Mouse (Mus musculus) neural tube, embryonic 13.5 days (tissue): Measurements from ENCODE around the gene Adgrg5. TPM values are rescaled to one million over a fixed set of nuclear protein-coding genes. Genes with fewer than 3 reads are reported as not detected.

ENCODE experiments used
- ATAC-seq: fragments of 200-750 bp; cut with Nextera tagmentation; 2 replicates; pipeline ENCODE4 v1.8.0; 2017; ENCODE audit warnings: low read depth, mild to moderate bottlenecking, moderate TSS enrichment, moderate library complexity
- H3K27ac ChIP-seq: fragments of 300-500 bp; sonication (generic); replicated peaks from 2 replicates; pipeline ENCODE4 v1.5.1; 2015; ENCODE audit warnings: moderate library complexity, mild to moderate bottlenecking, inconsistent platforms
- H3K27me3 ChIP-seq: fragments of 300-500 bp; sonication (generic); 2 replicates; pipeline ENCODE4 v1.6.1; 2015; ENCODE audit warnings: mild to moderate bottlenecking, inconsistent platforms
- H3K36me3 ChIP-seq: fragments of 300-500 bp; sonication (generic); 2 replicates; pipeline ENCODE4 v1.6.1; 2015; ENCODE audit warnings: mild to moderate bottlenecking, inconsistent platforms
- H3K4me1 ChIP-seq: fragments of 300-500 bp; sonication (generic); replicated peaks from 2 replicates; pipeline ENCODE4 v1.6.1; 2015; ENCODE audit warnings: inconsistent platforms
- H3K4me2 ChIP-seq: fragments of 300-500 bp; sonication (generic); 2 replicates; pipeline ENCODE4 v1.6.1; 2015; ENCODE audit warnings: inconsistent platforms, mild to moderate bottlenecking, moderate library complexity
- H3K4me3 ChIP-seq: fragments of 300-500 bp; sonication (generic); 2 replicates; pipeline ENCODE4 v1.5.1; 2015; ENCODE audit warnings: mild to moderate bottlenecking, inconsistent platforms
- H3K9ac ChIP-seq: fragments of 300-500 bp; sonication (generic); 2 replicates; pipeline ENCODE4 v1.6.1; 2015; ENCODE audit warnings: moderate library complexity, mild to moderate bottlenecking, inconsistent platforms
- H3K9me3 ChIP-seq: fragments of 300-500 bp; sonication (generic); 2 replicates; pipeline ENCODE4 v1.6.1; 2016; ENCODE audit warnings: inconsistent platforms
- WGBS: fragments of 180-500 bp; shearing (Covaris S2); methylation state at CpG from one replicate; pipeline ENCODE4 v1.1.7; 2015; 5-methylcytosine and 5-hydroxymethylcytosine counted together
- polyA plus RNA-seq: library from polyadenylated mRNA; unstranded; fragments of >200 nt; fragmentation: Nextera tagmentation; extraction: Ambion mirVana; gene quantifications from 2 replicates; pipeline ENCODE4 v1.2.1, GENCODE M21; 2015

Adgrg5 gene
- polyA plus RNA-seq, 1 experiment from 2014 or later: 0.07 TPM

GRCm38 (mm10) chr8:94919256-94919655, 4.2 kb upstream of the Adgrg5 start:
- ATAC-seq: no peak
- peaks cover 31% of the 10 kb centered on the region for H3K27me3 ChIP-seq

GRCm38 (mm10) chr8:94922176-94922575, 1.3 kb upstream of the Adgrg5 start:
- peaks cover 15% of the 10 kb centered on the region for H3K4me1 ChIP-seq
- H3K9me3 ChIP-seq: no peaks in the 10 kb centered on the region
- H3K4me3 ChIP-seq: no peak overlapping the region
- 69% methylated on average over 6 of the region's 6 CpGs for WGBS
- no peaks in the 10 kb centered on the region for H3K36me3 ChIP-seq
- no peak overlapping the region for H3K4me2 ChIP-seq
- no peak overlapping the region for H3K27ac ChIP-seq
- no peak for ATAC-seq
- no peak overlapping the region for H3K9ac ChIP-seq
- H3K27me3 ChIP-seq: peaks cover 16% of the 10 kb centered on the region

More at GRCm38 (mm10) chr8:94919256-94919655, 4.2 kb upstream of the Adgrg5 start:
- Histone ChIP-seq H3K9ac (no peak overlapping the region), H3K4me2 (no peak overlapping the region), H3K27ac (no peak overlapping the region), H3K4me3 (no peak overlapping the region), H3K9me3 (no peaks in the 10 kb centered on the region), H3K36me3 (no peaks in the 10 kb centered on the region), H3K4me1 (peaks cover 39% of the 10 kb centered on the region)

GRCm38 (mm10) chr8:94922602-94923001, 892 bp upstream of the Adgrg5 start:
- H3K9me3 ChIP-seq: no peaks in the 10 kb centered on the region
- WGBS: 33% methylated on average over 8 of the region's 8 CpGs
- no peak for ATAC-seq
- H3K36me3 ChIP-seq: no peaks in the 10 kb centered on the region
- no peak overlapping the region for H3K4me2 ChIP-seq
- H3K9ac ChIP-seq: no peak overlapping the region
- H3K27me3 ChIP-seq: peaks cover 13% of the 10 kb centered on the region
- no peak overlapping the region for H3K4me3 ChIP-seq
- no peak overlapping the region for H3K27ac ChIP-seq
- peaks cover 11% of the 10 kb centered on the region for H3K4me1 ChIP-seq

- H3K4me2 ChIP-seq: no peak overlapping the region
- H3K27me3 ChIP-seq: no peaks in the 10 kb centered on the region
- no peak overlapping the region for H3K27ac ChIP-seq
- 80% methylated on average over 3 of the region's 3 CpGs for WGBS
- no peaks in the 10 kb centered on the region for H3K36me3 ChIP-seq
- H3K9me3 ChIP-seq: no peaks in the 10 kb centered on the region
- no peaks in the 10 kb centered on the region for H3K4me1 ChIP-seq
- H3K4me3 ChIP-seq: no peak overlapping the region
- ATAC-seq: no peak
- H3K9ac ChIP-seq: no peak overlapping the region
These were observed 4.7 kb downstream of the Adgrg5 start for GRCm38 (mm10) chr8:94928227-94928626.

- Histone ChIP-seq H3K4me2 (no peak overlapping the region), H3K4me3 (no peak overlapping the region), H3K36me3 (no peaks in the 10 kb centered on the region), H3K9me3 (no peaks in the 10 kb centered on the region), H3K27ac (no peak overlapping the region), H3K27me3 (0 out of 2 replicates have a peak, but pooled peaks cover 4% of the 10 kb centered on the region), H3K4me1 (no peaks in the 10 kb centered on the region), H3K9ac (no peak overlapping the region)
- 69% methylated on average over 5 of the region's 5 CpGs for WGBS
- ATAC-seq: no peak
These were observed 10.4 kb downstream of the Adgrg5 start for GRCm38 (mm10) chr8:94933918-94934317.

- no peak overlapping the region for H3K9ac ChIP-seq
- WGBS: 80% methylated on average over 3 of the region's 3 CpGs
- H3K27me3 ChIP-seq: 0 out of 2 replicates have a peak, but pooled peaks cover 4% of the 10 kb centered on the region
- H3K27ac ChIP-seq: no peak overlapping the region
- H3K4me1 ChIP-seq: no peaks in the 10 kb centered on the region
- no peak overlapping the region for H3K4me2 ChIP-seq
- H3K9me3 ChIP-seq: no peaks in the 10 kb centered on the region
- no peak overlapping the region for H3K4me3 ChIP-seq
- no peaks in the 10 kb centered on the region for H3K36me3 ChIP-seq
- ATAC-seq: no peak
These were observed 11.7 kb downstream of the Adgrg5 start for GRCm38 (mm10) chr8:94935172-94935571.

GRCm38 (mm10) chr8:94942566-94942965, 19.1 kb downstream of the Adgrg5 start:
- no peak overlapping the region for H3K9ac ChIP-seq
- no peak overlapping the region for H3K4me2 ChIP-seq
- H3K36me3 ChIP-seq: no peaks in the 10 kb centered on the region
- 0 out of 2 replicates have a peak, but pooled peaks cover 12% of the 10 kb centered on the region for H3K27me3 ChIP-seq
- H3K4me1 ChIP-seq: peaks cover 12% of the 10 kb centered on the region
- ATAC-seq: peak; percentile 45; the same call in 1 of the 2 replicates
- H3K27ac ChIP-seq: no peak overlapping the region
- H3K4me3 ChIP-seq: no peak overlapping the region
- H3K9me3 ChIP-seq: no peaks in the 10 kb centered on the region
- 14% methylated on average over 6 of the region's 6 CpGs for WGBS

- no peak for ATAC-seq
These were observed 21.7 kb downstream of the Adgrg5 start for GRCm38 (mm10) chr8:94945185-94945584.

GRCm38 (mm10) chr8:94948421-94948820, 24.9 kb downstream of the Adgrg5 start:
- H3K36me3 ChIP-seq: no peaks in the 10 kb centered on the region
- no peak overlapping the region for H3K4me2 ChIP-seq
- no peak overlapping the region for H3K27ac ChIP-seq
- H3K4me1 ChIP-seq: peaks cover 18% of the 10 kb centered on the region
- no peaks in the 10 kb centered on the region for H3K27me3 ChIP-seq
- ATAC-seq: no peak
- no peak overlapping the region for H3K9ac ChIP-seq
- 82% methylated on average over 4 of the region's 4 CpGs for WGBS
- no peaks in the 10 kb centered on the region for H3K9me3 ChIP-seq
- no peak overlapping the region for H3K4me3 ChIP-seq

More at GRCm38 (mm10) chr8:94945185-94945584, 21.7 kb downstream of the Adgrg5 start:
- H3K9ac ChIP-seq: no peak overlapping the region
- H3K27me3 ChIP-seq: 0 out of 2 replicates have a peak, but pooled peaks cover 12% of the 10 kb centered on the region
- peaks cover 13% of the 10 kb centered on the region for H3K4me1 ChIP-seq
- 61% methylated on average over 6 of the region's 6 CpGs for WGBS
- no peak overlapping the region for H3K4me3 ChIP-seq
- H3K27ac ChIP-seq: no peak overlapping the region
- no peaks in the 10 kb centered on the region for H3K36me3 ChIP-seq
- no peaks in the 10 kb centered on the region for H3K9me3 ChIP-seq
- H3K4me2 ChIP-seq: no peak overlapping the region

- H3K27ac ChIP-seq: no peak overlapping the region
- H3K36me3 ChIP-seq: no peaks in the 10 kb centered on the region
- no peak overlapping the region for H3K4me3 ChIP-seq
- H3K4me1 ChIP-seq: peaks cover 23% of the 10 kb centered on the region
- WGBS: 88% methylated on average over 4 of the region's 4 CpGs
- no peak overlapping the region for H3K9ac ChIP-seq
- ATAC-seq: no peak
- H3K27me3 ChIP-seq: no peaks in the 10 kb centered on the region
- H3K9me3 ChIP-seq: no peaks in the 10 kb centered on the region
- H3K4me2 ChIP-seq: no peak overlapping the region
These were observed 25.5 kb downstream of the Adgrg5 start for GRCm38 (mm10) chr8:94949010-94949409.

- Histone ChIP-seq H3K4me2 (no peak overlapping the region), H3K27ac (peak overlapping the region; percentile 10; the same call in 1 of the 2 replicates), H3K9me3 (no peaks in the 10 kb centered on the region), H3K36me3 (no peaks in the 10 kb centered on the region), H3K4me1 (peaks cover 34% of the 10 kb centered on the region), H3K27me3 (no peaks in the 10 kb centered on the region), H3K4me3 (no peak overlapping the region), H3K9ac (no peak overlapping the region)
- ATAC-seq: peak; percentile 83
- WGBS: 12% methylated on average over 4 of the region's 4 CpGs
These were observed 26.6 kb downstream of the Adgrg5 start for GRCm38 (mm10) chr8:94950046-94950445.

GRCm38 (mm10) chr8:94950458-94950857, 27.0 kb downstream of the Adgrg5 start:
- no peak overlapping the region for H3K27ac ChIP-seq
- no peaks in the 10 kb centered on the region for H3K27me3 ChIP-seq
- ATAC-seq: peak; percentile 45; the same call in 1 of the 2 replicates
- H3K9me3 ChIP-seq: no peaks in the 10 kb centered on the region
- 71% methylated on average over 5 of the region's 5 CpGs for WGBS
- peaks cover 34% of the 10 kb centered on the region for H3K4me1 ChIP-seq
- H3K36me3 ChIP-seq: no peaks in the 10 kb centered on the region
- H3K4me2 ChIP-seq: no peak overlapping the region
- no peak overlapping the region for H3K4me3 ChIP-seq
- H3K9ac ChIP-seq: no peak overlapping the region

- peaks cover 23% of the 10 kb centered on the region for H3K4me1 ChIP-seq
- H3K4me3 ChIP-seq: no peak overlapping the region
- no peak overlapping the region for H3K4me2 ChIP-seq
- no peaks in the 10 kb centered on the region for H3K36me3 ChIP-seq
- WGBS: 78% methylated on average over 5 of the region's 5 CpGs
- no peak for ATAC-seq
- no peaks in the 10 kb centered on the region for H3K9me3 ChIP-seq
- H3K27me3 ChIP-seq: no peaks in the 10 kb centered on the region
- H3K9ac ChIP-seq: no peak overlapping the region
- H3K27ac ChIP-seq: no peak overlapping the region
These were observed 28.6 kb downstream of the Adgrg5 start for GRCm38 (mm10) chr8:94952086-94952485.
